Mouse (Mus musculus): Measurements from ENCODE around the gene Pin1rt1.

Pin1rt1 gene

DNA sequence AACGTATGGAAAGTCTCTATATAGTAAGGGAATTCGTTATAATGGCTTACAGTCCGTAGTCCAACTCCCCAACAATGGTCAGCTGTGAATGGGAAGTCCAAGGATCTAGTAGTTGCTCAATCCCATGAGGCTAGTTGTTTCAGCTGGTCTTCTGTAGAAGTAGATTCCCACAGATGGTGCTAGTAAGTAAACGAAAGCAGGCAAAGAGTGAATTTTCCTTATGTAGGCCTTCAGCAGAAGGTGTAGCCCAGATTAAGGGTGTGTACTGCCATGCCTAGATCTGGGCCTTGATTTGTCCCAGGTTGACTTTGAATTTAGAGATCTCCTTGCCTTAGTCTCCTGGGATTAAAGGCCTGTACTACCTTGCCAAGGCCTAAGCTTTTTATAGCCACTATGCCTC lies at the start of gene Pin1rt1:
Gene Pin1rt1 (minus strand): TSS at position 101 of the 400 bp plus-strand sequence.
- CTCF ChIA-PET = interaction anchor here in 2 of 4 experiments (0.5 to 1.3 kb wide), 2 partner anchors 10 to 31 kb away, joined by 3 to 5 read pairs; no protein-coding TSS in a partner anchor

DNA sequence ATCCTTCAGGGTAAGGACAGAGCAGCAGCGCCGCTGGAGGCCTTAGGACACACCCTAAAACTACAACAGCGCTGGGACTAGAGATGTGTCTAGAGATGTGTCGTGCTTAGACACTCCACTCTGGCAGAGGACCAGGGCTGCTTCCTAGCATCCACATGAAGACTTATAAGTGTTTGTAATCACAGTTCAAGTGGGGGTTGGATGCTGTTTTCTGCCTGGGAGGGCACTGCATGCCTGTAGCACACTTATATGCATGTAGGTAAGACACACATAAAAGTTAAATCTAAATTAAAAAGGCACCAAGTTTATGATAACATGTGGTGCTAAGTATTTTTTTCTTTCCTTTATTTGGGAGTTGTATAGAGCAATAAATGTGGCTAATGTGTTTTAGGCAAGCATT lies 47.8 kb upstream of the Pin1rt1 start:
- ChIA-PET POLR2A (interaction anchor here in 1 of 4 experiments (1.0 to 1.4 kb wide), 3 partner anchors 7 to 22 kb away, joined by 3 to 4 read pairs (median 3); no protein-coding TSS in a partner anchor), CTCF (no interaction called here)

More for the DNA sequence above, at the start of gene Pin1rt1:
- POLR2A ChIA-PET = interaction anchor here in 2 of 4 experiments (0.7 to 1.6 kb wide), 7 partner anchors 9 to 26 kb away, joined by 3 to 5 read pairs (median 3); no protein-coding TSS in a partner anchor

DNA sequence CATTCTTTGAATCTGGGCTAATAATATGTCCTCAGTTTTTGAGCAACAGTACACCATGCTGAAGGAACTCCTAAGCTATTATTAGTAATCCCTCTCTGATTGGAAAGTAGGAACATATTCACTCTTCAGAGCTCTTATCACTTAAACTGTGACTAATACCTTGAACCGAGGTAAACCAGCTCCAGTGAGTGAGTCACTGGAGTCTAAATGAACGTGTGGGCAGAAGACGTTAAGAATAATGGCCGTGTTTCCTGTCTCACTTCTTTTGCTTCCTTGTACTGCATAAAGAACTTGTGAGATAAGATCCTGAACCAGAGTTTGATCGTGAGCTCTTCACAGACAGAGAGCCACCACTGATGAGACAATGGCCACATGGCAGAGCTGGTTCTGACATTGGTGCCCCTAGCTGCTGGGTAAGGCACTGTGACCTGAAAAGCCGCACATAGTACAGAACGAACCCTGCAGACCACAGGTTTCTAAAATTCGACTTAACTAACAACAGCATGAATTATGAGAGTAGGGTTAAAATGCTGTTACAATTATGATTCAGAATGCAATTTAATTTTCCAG lies 47.0 kb upstream of the Pin1rt1 start:
- ChIA-PET CTCF (interaction anchor here in 3 of 4 experiments (0.7 to 1.3 kb wide), 6 partner anchors 29 to 78 kb away, joined by 3 to 4 read pairs (median 4); no protein-coding TSS in a partner anchor), POLR2A (interaction anchor here in 1 of 4 experiments (1.0 to 1.4 kb wide), 3 partner anchors 8 to 21 kb away, joined by 3 to 4 read pairs (median 3); no protein-coding TSS in a partner anchor)

DNA sequence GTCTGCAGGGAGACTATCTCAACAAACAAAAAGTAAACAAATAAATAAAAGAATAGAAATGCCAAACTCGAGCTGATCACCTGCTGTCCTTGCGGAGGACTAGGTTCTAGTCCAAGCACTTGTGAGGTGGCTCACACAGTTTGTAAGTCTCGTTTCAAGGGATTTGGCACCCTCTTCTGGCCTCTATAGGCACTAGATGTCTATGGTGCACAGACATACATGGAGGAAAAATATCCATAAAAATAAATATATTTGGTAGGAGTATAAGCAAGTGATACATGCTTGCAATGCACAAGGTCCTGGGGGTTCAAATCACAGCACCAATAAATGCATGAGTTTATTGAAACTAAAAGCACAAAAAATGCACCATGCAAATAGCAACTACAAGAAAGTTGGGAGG lies 34.4 kb upstream of the Pin1rt1 start:
- CTCF ChIA-PET = interaction anchor here (0.6 to 8.3 kb wide), 7 partner anchors 10 to 82 kb away, joined by 3 to 60 read pairs (median 7); no protein-coding TSS in a partner anchor
- POLR2A ChIA-PET = interaction anchor here in 2 of 4 experiments (1.0 to 1.9 kb wide), 4 partner anchors 8 to 40 kb away, joined by 3 to 6 read pairs (median 4); partner anchors contain the start of genes Depdc7 (in 1 of the 2) and Tcp11l1 (in 1 of the 2)

DNA sequence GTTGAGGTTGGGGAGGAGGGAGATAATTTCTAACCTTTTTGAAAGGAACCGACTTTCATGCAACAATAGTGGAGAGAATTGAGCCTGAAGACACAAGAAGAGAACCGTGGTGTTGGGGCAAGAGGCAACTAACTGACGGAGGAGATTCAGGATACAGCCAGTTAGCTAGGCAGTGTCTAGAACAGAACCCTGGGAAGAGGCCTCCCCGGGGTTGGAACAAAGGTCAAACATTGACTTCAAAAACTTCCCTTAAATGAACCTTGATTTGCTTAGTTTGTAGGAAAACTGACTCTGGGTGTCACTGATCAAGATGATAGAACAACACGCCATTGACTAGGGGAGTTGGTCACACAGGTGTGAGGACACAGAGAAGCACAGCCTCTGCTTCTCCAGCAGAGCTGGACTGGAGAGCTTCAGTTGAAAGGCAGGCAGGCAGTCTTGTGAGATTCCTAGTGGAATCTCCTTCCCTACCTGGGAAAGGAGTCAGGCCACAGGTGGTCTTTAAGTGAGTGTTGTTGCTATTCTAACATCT lies 32.5 kb upstream of the Pin1rt1 start:
- ChIA-PET CTCF (interaction anchor here (0.7 to 8.3 kb wide), 6 partner anchors 63 to 166 kb away, joined by 3 to 60 read pairs (median 9); no protein-coding TSS in a partner anchor), POLR2A (interaction anchor here in 2 of 4 experiments (0.7 to 1.1 kb wide), 2 partner anchors 14 to 64 kb away, joined by 4 read pairs; no protein-coding TSS in a partner anchor)

DNA sequence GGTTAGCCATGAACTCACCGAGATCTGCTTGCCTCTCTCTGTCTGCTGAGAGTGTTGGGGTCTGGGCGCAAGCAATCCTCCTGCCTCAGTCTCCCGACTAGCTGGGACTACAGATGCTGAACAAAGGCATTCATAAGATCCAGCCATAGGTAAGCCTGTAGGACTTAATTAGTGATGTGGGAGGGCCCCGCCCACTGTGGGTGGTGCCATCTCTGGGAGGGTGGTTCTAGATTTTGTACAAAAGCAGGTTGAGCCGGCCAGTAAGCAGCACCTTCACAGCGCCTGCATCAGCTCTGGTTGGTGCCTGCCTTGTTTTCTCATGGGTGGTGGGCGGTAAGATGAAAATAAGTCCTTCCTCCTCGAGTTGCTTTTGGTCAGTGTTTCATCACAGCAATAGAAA lies 30.1 kb upstream of the Pin1rt1 start:
- CTCF ChIA-PET = interaction anchor here (0.6 to 3.7 kb wide), 7 partner anchors 9 to 451 kb away, joined by 3 to 26 read pairs (median 5); no protein-coding TSS in a partner anchor
- POLR2A ChIA-PET = interaction anchor here in 3 of 4 experiments (0.6 to 7.4 kb wide), 20 partner anchors 8 to 282 kb away, joined by 3 to 89 read pairs (median 4); partner anchors contain the start of gene Cstf3 (in 2 of the 3)

DNA sequence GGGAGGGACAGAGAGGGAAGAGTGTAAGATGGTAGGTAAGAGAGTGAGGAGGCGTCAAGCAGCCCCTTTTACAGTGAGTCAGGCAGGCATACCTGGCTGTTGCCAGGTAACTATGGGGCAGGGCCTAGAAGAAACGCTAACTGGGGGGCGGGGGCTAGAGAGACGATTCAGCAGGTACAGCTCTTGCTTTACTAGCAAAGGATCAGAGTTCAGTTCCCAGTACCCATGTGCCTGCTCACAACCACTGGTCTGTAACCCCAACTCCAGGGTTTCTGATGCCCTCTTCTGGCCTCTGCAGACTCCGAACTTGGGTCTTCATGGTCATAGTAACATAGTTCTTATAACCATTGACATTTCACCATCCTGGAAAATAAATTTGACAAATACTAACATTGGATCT lies 27.8 kb upstream of the Pin1rt1 start:
- POLR2A ChIA-PET = interaction anchor here in 2 of 4 experiments (0.6 to 7.4 kb wide), 15 partner anchors 10 to 621 kb away, joined by 3 to 89 read pairs (median 4); partner anchors contain the start of genes A930018P22Rik (in 1 of the 2), Hipk3 (in 1 of the 2) and Tcp11l1 (in 1 of the 2)
- CTCF ChIA-PET = interaction anchor here in 3 of 4 experiments (1.2 to 3.7 kb wide), 3 partner anchors 58 to 59 kb away, joined by 3 to 26 read pairs (median 4); no protein-coding TSS in a partner anchor

DNA sequence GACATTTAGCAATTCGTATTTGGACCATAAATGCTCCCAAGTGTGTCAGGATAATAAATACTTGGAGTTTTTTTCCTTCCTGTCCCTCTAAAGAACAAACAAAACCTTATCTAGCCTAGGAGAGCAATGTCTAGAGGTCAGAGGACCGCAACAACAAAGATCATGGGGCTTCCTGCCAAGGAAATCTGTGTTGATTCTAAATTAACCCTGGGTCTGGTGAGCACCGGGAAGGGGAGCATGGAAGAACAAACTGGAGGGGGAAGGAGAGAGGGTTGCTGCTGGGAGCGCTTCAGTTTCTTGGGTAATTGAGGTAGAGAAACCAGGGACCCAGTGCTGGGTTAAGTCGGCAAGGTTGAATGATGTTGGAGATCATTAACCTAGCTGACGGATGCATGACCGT lies 27.0 kb upstream of the Pin1rt1 start:
- CTCF ChIA-PET = interaction anchor here in 3 of 4 experiments (1.2 to 2.8 kb wide), 3 partner anchors 58 kb away, joined by 3 to 11 read pairs (median 10); no protein-coding TSS in a partner anchor
- POLR2A ChIA-PET = interaction anchor here in 3 of 4 experiments (0.6 to 7.4 kb wide), 43 partner anchors 8 to 933 kb away, joined by 3 to 89 read pairs (median 6); partner anchors contain the start of genes Cstf3 (in 3 of the 3), Tcp11l1 (in 3 of the 3), A930018P22Rik (in 1 of the 3) and Hipk3 (in 1 of the 3)

DNA sequence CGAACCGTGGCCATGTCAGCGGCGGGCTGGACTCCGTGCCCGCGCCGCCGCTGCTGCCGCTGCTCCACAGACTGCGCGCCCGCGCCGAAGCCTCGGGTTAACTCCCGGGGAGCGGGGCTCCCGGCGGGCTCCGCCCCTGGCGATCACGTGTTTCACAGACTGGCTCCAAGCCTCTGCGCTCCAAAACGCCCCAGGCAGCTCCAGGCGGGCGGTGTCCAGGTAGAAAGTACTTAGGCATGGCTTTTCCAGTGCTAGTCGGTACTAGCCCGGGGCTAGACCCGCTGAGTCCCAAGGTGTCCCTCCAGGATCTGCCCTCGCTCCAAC lies 26.5 kb upstream of the Pin1rt1 start, which contains the start of gene Depdc7:
Gene Depdc7 (minus strand): TSS at position 138 of the 324 bp plus-strand sequence.
- ChIA-PET POLR2A (interaction anchor here in 3 of 4 experiments (0.6 to 7.4 kb wide), 51 partner anchors 9 to 933 kb away, joined by 3 to 89 read pairs (median 4); partner anchors contain the start of genes Cstf3 (in 3 of the 3), Tcp11l1 (in 3 of the 3), A930018P22Rik (in 1 of the 3) and Hipk3 (in 1 of the 3)), CTCF (interaction anchor here in 2 of 4 experiments (2.4 to 2.8 kb wide), 2 partner anchors 57 kb away, joined by 10 to 11 read pairs; no protein-coding TSS in a partner anchor)

DNA sequence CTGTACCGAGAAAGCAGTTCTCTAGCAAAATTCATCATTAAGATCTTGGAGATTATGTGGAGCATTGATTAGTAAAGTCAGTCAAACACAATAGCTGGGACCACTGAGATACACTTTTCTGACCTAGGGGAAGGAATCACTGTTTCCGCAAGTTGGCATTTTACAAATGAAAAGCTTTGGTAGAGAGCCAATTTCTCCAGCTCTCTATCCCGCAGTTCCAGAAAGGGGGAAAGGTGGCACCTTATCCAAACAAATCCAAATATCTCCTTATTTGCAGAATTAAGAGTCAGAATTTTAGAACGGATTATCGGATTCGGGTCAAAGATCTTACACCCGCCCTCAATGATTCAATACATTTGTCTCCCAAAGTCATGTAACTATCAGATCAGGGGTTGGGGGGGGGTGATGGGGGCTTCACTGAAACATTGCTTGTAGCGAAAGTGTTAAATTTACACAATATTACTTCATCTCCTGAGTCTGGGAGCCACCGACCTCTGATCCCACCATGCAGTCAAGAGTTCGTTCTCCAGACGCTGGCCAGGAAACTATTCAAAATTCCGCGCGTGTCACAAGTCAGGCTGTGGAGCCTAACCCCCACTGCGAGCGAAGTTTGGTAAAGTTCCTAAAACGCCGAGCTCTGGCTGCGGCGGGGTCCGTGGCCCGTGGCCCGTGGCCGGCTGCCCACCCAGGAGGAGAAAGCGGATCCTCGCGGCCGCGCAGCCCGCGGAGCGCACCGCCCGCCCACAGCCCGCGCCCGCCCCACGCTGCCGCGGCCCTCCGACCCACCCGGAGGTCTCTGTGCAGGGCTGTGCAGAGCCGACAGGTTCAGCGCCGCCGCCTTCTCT lies 25.9 kb upstream of the Pin1rt1 start:
- ChIA-PET POLR2A (interaction anchor here (0.6 to 7.4 kb wide), 66 partner anchors 9 to 932 kb away, joined by 3 to 89 read pairs (median 5); partner anchors contain the start of genes Cstf3 (in 3 of the 4), Tcp11l1 (in 3 of the 4), A930018P22Rik (in 1 of the 4) and Hipk3 (in 1 of the 4)), CTCF (interaction anchor here in 2 of 4 experiments (0.9 to 2.8 kb wide), 3 partner anchors 57 to 146 kb away, joined by 3 to 11 read pairs (median 10); no protein-coding TSS in a partner anchor)

DNA sequence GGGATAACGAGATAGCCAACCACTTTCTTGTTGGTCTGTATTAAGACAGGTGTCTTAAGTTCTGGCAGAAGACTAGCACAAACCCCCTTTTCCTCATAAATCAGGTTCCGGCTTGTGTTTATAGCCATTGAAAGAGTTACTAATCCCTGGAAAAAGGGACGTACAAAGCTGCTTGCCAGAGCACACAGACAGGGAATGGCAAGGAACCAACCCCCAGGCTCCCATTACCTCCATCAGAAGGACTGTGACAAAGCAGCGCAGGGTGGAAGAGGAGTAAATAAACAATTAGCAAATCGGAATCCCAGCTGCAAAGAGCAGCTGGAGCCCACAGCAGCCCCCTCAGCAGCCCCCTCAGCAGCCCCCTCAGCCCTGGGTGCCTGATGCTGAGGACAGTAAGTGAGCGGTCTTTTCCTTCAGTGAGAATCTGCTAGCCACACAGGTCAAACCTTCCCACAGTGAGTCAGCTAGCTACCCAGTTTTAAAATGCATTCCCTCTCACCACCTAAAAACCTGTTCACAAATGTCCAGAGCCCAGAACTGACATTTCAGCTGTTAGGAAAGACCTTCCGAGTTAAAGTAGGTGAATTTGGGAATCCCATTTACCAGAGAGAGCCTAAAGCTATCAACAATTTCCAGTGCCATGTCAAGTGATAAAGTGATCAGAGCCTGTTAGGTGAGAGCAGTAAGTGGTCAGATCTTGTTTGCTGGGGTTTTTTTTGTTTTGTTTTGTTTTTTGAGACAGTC lies 25.0 kb upstream of the Pin1rt1 start:
- ChIA-PET POLR2A (interaction anchor here (0.6 to 7.4 kb wide), 49 partner anchors 8 to 618 kb away, joined by 3 to 89 read pairs (median 6); partner anchors contain the start of genes Cstf3 (in 3 of the 4), Tcp11l1 (in 3 of the 4), A930018P22Rik (in 1 of the 4) and Pin1rt1 (in 1 of the 4)), CTCF (interaction anchor here in 2 of 4 experiments (0.9 to 2.8 kb wide), 4 partner anchors 9 to 147 kb away, joined by 3 to 11 read pairs (median 7); no protein-coding TSS in a partner anchor)

DNA sequence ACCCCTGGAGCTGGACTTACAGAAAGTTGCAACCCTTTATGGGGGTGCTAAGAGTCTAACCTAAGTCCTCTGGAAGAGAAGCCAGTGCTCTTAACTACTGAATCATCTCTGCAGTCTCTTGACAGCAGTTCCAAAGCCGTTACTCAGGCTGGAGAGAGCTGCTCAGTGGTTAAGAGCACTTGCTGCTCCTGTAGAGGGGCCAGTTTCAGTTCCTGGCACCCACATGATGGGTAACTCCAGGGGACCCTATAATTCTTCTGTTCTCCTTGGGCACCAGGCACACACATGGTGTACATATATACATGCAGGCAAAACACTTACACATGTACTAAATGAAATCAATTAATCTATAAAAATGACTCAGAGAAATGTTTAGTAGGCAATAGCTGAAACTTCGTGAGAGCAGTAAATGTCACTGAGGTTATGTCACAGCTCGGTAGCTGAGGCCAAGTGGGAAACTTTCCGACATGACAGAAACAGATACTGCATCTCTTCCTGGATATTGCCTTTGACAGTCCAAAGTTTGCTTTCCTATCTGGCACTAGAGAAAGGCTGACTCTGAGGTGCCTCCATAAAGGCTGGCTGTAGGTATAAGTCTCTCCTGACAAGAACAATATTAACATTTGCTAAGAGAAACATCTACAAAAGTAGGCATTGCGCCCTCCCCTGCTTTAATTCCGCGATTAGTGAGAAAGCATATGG lies 24.2 kb upstream of the Pin1rt1 start:
- ChIA-PET POLR2A (interaction anchor here (0.6 to 7.4 kb wide), 24 partner anchors 7 to 617 kb away, joined by 3 to 89 read pairs (median 8); partner anchors contain the start of genes Tcp11l1 (in 3 of the 4), A930018P22Rik (in 1 of the 4) and Cstf3 (in 1 of the 4)), CTCF (interaction anchor here in 2 of 4 experiments (1.1 to 2.8 kb wide), 2 partner anchors 10 to 55 kb away, joined by 4 to 11 read pairs; no protein-coding TSS in a partner anchor)

DNA sequence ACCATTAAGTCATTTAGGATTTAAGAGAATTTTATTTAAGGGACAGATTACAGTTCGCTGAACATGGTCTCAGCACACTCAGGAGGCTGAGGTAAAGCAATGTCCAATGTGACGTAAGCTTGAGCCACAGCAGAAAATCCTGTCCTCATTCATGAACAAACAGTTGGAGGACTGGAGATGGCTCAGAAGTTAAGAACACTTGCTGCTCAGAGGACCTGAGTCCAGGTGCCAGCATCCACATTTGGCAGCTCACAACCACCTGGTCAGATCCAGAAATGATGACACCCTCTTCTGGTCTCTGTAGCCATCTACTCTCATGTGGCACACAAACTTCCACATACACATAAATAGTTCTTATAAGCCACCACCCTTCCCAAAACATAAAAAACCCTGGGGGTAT lies 23.5 kb upstream of the Pin1rt1 start:
- ChIA-PET CTCF (no interaction called here), POLR2A (interaction anchor here in 3 of 4 experiments (0.6 to 5.7 kb wide), 7 partner anchors 12 to 55 kb away, joined by 3 to 34 read pairs (median 4); partner anchors contain the start of gene Tcp11l1 (in 1 of the 3))

DNA sequence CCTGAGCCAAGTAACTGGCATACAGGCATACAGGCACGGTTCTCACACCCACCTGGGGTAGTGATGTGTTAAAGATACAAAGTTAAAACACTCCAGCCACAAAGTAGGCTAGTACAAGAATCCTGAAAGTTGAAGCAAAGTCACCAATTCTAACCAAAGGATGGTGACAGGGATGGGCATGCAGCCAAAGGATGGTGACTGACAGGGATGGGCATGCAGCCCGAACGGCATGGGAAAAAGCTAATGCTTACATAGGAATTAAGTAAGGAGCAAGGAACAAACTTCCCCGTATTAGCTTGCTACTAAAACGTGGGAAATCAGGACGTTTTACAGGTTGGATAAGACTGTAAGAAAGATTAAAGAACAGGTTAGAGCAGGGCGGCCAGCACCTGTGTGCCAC lies 20.1 kb upstream of the Pin1rt1 start:
- POLR2A ChIA-PET = interaction anchor here in 2 of 4 experiments (0.8 to 1.6 kb wide), 6 partner anchors 10 to 146 kb away, joined by 3 to 6 read pairs (median 4); partner anchors contain the start of genes Cstf3 (in 1 of the 2) and Tcp11l1 (in 1 of the 2)
- CTCF ChIA-PET = interaction anchor here in 1 of 4 experiments (0.9 kb wide), 1 partner anchor 51 kb away, joined by 3 read pairs; no protein-coding TSS in a partner anchor

DNA sequence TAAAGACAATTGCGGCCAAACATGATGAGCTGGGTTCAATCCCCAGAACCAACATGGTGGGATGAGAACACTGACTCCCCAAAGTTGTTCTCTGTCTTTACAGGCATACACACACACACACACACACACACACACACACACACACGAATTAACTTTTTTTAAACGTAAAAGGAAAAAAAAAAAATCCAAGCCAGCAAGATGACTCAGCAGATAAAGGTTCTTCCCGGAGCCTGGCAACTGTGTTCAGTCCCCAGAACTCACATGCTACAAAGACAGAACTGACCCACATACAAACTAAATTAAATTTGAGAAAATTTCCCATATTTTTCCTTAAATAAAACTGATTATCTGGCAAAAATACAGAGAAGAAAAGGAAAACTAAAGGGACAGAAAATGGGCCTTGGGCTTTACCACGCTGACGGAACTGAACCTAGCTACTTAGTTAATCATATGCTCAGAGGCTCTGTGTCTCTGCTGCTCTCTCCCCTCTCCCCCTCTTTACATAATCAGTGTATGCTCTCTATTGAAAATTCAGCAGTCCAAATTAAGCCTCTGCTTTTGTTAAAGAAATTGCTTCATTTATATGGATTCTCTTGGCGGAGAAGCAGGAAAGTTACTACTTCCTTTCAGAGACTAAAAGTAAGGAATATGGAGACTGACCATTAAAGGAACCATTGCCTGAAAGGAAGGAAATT lies 16.5 kb upstream of the Pin1rt1 start:
- ChIA-PET CTCF (interaction anchor here in 2 of 4 experiments (1.0 to 1.9 kb wide), 3 partner anchors 47 to 48 kb away, joined by 4 to 8 read pairs (median 5); no protein-coding TSS in a partner anchor), POLR2A (interaction anchor here (0.5 to 5.2 kb wide), 33 partner anchors 9 to 1435 kb away, joined by 3 to 89 read pairs (median 4); partner anchors contain the start of genes Depdc7 (in 3 of the 4), Cstf3 (in 2 of the 4), Tcp11l1 (in 2 of the 4) and Pin1rt1 (in 1 of the 4))
